Mouse (Mus musculus): Measurements from ENCODE around the gene Erp29. TPM values are rescaled to one million over a fixed set of nuclear protein-coding genes. Genes with fewer than 3 reads are reported as not detected.
A peak's percentile ranks its signal among the peaks of the same experiment; 100 is the strongest.

The Erp29 gene
- polyA plus RNA-seq, 1 experiment from 2014 or later, result 186 TPM

DNA sequence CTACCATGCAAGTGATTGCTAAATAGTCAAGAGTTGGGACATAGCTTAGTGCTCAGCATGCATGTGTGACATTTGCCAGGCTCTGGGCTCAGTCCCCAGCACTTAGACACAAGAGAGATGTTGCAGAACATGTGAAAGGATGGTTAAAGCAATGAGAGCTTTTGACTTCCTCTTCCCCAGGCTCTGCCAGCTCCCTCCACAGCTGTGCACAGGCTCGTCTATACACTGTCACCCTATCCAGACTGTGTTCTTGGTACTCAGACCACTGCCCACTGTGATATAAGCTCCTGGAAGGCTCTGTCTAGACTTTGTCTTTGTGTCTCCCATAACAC, 9.8 kb upstream of the Erp29 start:
- Histone ChIP-seq H3K36me3 (no peaks in the 10 kb centered on the region), H3K4me1 (no peaks in the 10 kb centered on the region; the same call in 1 of the 2 replicates), H3K4me3 (replicated peaks) (no peak overlapping the region), H3K27me3 (replicated peaks) (no peaks in the 10 kb centered on the region), H3K9ac (no peak overlapping the region), H3K27ac (no peak overlapping the region), H3K9me3 (no peaks in the 10 kb centered on the region), H3K4me2 (no peak overlapping the region)
- no peak for ATAC-seq (ENCODE audit: insufficient read depth, low FRiP score, low read depth)
- 31% methylated on average over 1 of the region's 1 CpGs for WGBS

DNA sequence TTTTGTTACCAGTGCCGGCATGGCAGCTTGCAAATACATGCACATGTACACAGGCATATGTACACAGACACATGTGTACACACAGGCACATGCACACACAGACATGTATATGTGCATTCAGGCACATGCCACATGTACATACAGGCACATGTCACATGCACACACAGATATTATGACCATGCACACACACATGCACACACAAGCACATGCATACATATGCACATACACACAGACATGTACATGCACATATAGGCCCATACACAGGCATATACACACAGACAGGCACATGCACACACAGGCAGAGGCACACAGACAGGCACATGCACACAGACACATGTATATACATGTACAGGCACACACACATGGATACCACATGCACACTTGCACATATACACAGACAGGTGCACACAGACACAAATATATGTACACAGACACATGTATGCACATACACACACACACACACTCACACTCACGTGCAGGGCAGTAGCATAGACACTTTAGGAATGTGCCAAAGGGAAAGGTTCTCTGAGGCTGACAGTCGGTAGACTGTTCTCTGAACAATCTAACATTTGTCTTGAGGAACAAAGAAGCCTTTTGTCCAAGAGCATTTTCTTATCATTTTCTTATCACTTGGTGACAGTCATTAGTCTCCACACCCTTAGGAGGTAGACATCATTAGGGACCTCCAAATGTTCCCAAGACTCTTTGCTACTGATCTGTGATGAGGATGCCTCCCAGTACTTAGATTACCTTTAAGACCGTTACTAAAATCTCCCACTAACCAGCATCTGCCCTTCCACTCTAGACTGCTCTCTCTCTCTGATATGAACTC, 9.2 kb upstream of the Erp29 start:
- H3K4me2 ChIP-seq, result no peak overlapping the region
- H3K4me1 ChIP-seq, result no peaks in the 10 kb centered on the region; the same call in 1 of the 2 replicates
- H3K9me3 ChIP-seq, result no peaks in the 10 kb centered on the region
- WGBS, result 60% methylated on average over 4 of the region's 4 CpGs
- no peak for ATAC-seq (ENCODE audit: insufficient read depth, low FRiP score, low read depth)
- H3K27me3 ChIP-seq (replicated peaks), result no peaks in the 10 kb centered on the region
- H3K36me3 ChIP-seq, result no peaks in the 10 kb centered on the region
- H3K27ac ChIP-seq, result no peak overlapping the region
- H3K4me3 ChIP-seq (replicated peaks), result no peak overlapping the region
- no peak overlapping the region for H3K9ac ChIP-seq

DNA sequence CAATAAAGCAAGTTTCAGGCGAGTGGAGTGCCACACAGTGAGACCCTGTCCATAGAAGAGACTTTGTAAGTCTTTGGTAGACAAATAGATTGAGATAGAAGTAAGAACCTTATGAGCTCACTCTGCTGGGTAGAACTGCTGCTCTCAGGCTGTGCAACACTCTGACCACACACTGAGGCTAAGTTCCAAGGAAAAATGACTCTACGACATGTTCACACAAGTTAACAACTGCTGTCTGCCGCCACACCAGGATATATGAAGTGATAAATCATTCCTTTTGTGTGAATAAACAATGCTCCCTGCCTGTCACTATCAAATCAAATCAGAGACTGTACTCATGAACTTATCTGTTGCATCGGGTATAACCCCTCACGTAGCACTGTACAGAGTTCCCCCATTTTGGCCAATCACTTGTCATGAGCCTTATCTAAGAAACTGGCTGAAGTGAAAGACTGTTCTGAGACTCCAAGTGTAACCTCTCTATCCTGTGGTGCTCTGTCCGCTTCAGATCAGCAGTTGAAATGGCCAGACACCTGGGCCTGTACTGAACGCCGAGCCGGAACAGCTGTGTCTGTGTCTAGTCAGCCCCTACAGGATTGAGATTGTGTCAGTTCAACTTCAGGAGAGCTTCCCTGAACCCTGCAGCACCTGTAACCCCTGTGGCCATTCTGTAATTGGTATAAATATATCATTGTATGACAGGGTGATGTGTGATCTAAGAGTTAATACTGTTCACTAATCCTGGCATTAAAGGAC, 3.4 kb upstream of the Erp29 start:
- peak overlapping the region; percentile 64 for H3K27ac ChIP-seq

DNA sequence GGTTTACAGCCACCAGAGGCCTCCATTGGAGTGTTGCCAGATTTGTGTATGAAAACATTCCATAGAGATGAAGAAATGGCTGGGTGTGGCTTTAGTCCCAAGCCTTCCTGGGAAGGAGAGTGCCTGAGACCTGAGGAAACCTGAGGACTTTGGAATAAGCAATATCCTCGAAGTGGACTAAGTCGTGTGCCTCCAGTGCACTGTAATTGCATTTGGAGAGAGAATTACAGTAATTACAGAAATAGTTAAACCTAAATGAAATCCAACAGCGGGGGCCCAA, 2.1 kb upstream of the Erp29 start:
- Histone ChIP-seq H3K4me3 (replicated peaks) (no peak overlapping the region), H3K27me3 (replicated peaks) (no peaks in the 10 kb centered on the region), H3K27ac (peak overlapping the region; percentile 96), H3K4me1 (peaks cover 26% of the 10 kb centered on the region), H3K36me3 (no peaks in the 10 kb centered on the region), H3K9me3 (no peaks in the 10 kb centered on the region), H3K4me2 (no peak overlapping the region), H3K9ac (no peak overlapping the region)
- ATAC-seq (ENCODE audit: insufficient read depth, low FRiP score, low read depth), result no peak
- WGBS, result 67% methylated on average over 3 of the region's 3 CpGs

More for the DNA sequence above, 3.4 kb upstream of the Erp29 start:
- Histone ChIP-seq H3K9me3 (no peaks in the 10 kb centered on the region), H3K36me3 (no peaks in the 10 kb centered on the region), H3K4me2 (no peak overlapping the region), H3K27me3 (replicated peaks) (no peaks in the 10 kb centered on the region), H3K4me3 (replicated peaks) (no peak overlapping the region), H3K4me1 (peaks cover 23% of the 10 kb centered on the region), H3K9ac (no peak overlapping the region)
- 47% methylated on average over 9 of the region's 9 CpGs for WGBS
- ATAC-seq (ENCODE audit: insufficient read depth, low FRiP score, low read depth), result no peak

DNA sequence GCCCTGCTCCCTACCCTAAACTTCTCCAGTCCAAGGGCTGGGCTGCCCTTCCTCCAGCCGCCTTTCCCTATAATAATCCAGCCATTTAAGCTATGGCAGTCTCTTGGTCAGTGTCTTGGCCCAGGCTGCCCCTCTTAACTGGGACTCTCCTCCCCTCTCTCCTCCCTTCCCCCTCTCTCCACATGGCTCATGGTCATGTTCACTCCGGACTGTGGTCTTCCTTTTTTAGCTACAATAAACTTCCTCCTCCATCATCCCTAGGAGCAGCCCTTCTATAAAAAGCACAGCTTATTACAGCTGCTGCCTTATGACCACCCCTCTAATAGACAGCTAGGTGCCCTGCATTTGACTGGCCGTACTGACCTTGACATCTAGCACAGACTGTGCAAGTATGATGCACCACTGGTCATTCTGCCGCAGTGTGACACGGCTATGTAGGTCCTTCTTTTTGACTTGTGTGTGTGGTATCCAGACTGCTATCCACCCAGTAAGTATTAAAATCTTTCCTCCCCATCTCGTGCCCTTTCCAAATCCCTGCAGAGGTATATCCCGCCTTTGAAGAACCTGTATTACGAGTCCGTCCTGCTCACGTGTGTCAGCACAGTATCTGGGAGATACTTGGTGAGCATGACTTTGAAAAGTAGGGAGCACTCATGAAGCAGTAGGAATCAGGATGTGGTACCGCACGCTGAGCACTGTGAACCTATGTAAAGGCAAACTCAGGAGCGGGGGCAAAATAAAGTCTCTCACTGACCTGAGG, 1.6 kb upstream of the Erp29 start:
- Histone ChIP-seq H3K27me3 (replicated peaks) (no peaks in the 10 kb centered on the region), H3K27ac (peak overlapping the region; percentile 96), H3K4me2 (peak overlapping the region; percentile 81; the same call in 1 of the 2 replicates), H3K9ac (no peak overlapping the region), H3K9me3 (no peaks in the 10 kb centered on the region), H3K4me3 (replicated peaks) (no peak overlapping the region), H3K36me3 (0 out of 2 replicates have a peak, but pooled peaks cover 5% of the 10 kb centered on the region), H3K4me1 (peaks cover 26% of the 10 kb centered on the region)
- 73% methylated on average over 13 of the region's 13 CpGs for WGBS
- ATAC-seq (ENCODE audit: insufficient read depth, low FRiP score, low read depth), result no peak

DNA sequence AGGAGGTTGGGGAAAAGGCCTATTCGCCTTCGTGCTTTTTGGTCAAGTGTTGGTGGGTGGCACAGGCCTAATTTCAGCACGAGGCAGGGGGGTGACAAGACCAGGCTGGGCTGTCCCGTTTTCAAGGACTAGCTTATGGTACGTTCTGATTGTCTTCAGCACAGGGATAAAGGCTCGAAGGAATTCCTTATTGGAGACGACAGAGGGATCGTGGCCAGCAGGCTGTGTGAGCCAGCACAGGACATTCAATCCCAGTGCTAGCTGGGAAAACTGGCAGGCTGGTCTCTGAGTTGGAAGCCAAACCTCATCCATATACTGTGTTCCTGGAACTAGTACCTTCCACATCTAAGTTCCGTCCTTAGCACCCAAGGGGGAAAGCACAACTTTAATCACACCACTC, 600 bp upstream of the Erp29 start:
- peak overlapping the region; percentile 97 for H3K4me3 ChIP-seq (replicated peaks)
- H3K4me1 ChIP-seq, result peaks cover 26% of the 10 kb centered on the region
- H3K36me3 ChIP-seq, result peaks cover 11% of the 10 kb centered on the region; the same call in 1 of the 2 replicates
- H3K9ac ChIP-seq, result peak overlapping the region; percentile 96
- H3K27me3 ChIP-seq (replicated peaks), result no peaks in the 10 kb centered on the region
- peak overlapping the region; percentile 81 for H3K4me2 ChIP-seq
- no peak for ATAC-seq (ENCODE audit: insufficient read depth, low FRiP score, low read depth)
- H3K27ac ChIP-seq, result peak overlapping the region; percentile 96
- WGBS, result 5% methylated on average over 9 of the region's 9 CpGs
- H3K9me3 ChIP-seq, result no peaks in the 10 kb centered on the region

DNA sequence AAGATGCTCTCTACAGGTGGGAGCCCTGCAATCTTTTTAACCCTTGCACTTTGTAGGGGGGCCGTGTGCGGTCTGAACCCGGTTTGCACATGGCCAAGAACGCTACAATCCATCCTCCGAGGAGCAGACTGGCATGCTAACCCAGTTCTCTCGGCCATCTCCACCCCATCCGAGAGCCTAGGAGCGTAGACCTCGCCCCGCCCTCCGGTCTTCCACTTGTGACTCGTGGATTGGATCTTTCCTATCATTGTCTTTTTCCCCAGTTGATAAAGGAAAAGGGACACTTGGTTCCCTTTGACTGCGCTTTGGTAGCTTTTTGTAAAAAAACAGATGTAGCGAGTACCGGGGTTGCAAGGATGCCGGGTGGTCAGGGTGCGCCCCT, 671 bp downstream of the Erp29 start, which contains the start of gene Tmem116:
TSS of gene Tmem116 (plus strand) at position 250 of the 382 bp plus-strand sequence.
- H3K36me3 ChIP-seq, result peaks cover 20% of the 10 kb centered on the region
- peak within 1 kb of the TSS; percentile 97 for H3K4me3 ChIP-seq (replicated peaks)
- no peak for ATAC-seq (ENCODE audit: insufficient read depth, low FRiP score, low read depth)
- H3K4me1 ChIP-seq, result peaks cover 26% of the 10 kb centered on the region
- H3K4me2 ChIP-seq, result peak within 1 kb of the TSS; percentile 90
- no peaks in the 10 kb centered on the region for H3K27me3 ChIP-seq (replicated peaks)
- H3K27ac ChIP-seq, result peak within 1 kb of the TSS; percentile 96
- H3K9me3 ChIP-seq, result no peaks in the 10 kb centered on the region
- WGBS, result under 1% methylated on average over 17 of the region's 17 CpGs
- peak within 1 kb of the TSS; percentile 96 for H3K9ac ChIP-seq

DNA sequence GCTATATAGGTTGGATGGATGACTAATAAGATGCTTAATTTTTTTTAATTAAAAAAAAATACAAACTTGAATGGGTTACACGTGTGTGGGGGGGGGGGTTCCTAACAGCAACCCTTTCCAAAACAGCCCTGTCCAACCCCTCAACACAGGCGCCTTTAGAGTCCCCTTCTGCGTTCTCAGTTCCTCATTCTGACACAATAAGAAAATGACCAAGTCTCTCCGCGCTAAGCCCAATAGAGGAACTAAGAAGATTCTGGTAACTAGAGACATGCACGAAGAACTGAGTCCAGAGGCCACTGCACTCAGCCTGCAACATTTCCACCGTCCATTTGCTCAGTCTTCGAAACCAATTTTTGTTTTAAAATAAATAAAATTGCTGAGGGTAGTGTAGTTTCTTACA, 1.1 kb downstream of the Erp29 start:
- H3K27me3 ChIP-seq (replicated peaks), result no peaks in the 10 kb centered on the region
- H3K4me1 ChIP-seq, result peaks cover 26% of the 10 kb centered on the region
- H3K36me3 ChIP-seq, result peaks cover 24% of the 10 kb centered on the region
- ATAC-seq (ENCODE audit: insufficient read depth, low FRiP score, low read depth), result no peak
- peak overlapping the region; percentile 90 for H3K4me2 ChIP-seq
- 16% methylated on average over 8 of the region's 8 CpGs for WGBS
- H3K9me3 ChIP-seq, result no peaks in the 10 kb centered on the region
- H3K4me3 ChIP-seq (replicated peaks), result peak overlapping the region; percentile 97
- H3K27ac ChIP-seq, result peak overlapping the region; percentile 96
- peak overlapping the region; percentile 95; the same call in 1 of the 2 replicates for H3K9ac ChIP-seq

DNA sequence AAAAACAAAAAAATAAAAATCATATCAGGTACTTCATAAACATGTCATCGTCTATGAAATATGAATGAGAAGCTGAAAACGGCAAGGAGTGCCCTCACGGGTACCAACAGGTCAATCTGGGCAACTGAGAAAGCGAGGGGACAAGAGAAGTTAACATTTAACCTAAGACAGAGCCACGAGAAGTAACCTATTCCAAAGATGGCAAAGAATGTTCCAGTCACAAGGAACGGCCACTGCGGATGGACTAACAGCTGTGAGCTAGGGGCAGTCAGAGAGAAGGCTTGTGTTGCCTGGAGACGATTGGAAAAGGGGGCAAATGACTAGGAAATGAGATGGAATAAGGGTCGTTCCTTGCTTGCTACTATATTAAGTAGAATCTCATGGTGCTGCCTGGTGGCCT, 1.8 kb downstream of the Erp29 start:
- Histone ChIP-seq H3K4me3 (replicated peaks) (0 out of 2 replicates have a peak overlapping the region, but pooled peaks have one; percentile 3), H3K27me3 (replicated peaks) (no peaks in the 10 kb centered on the region), H3K4me1 (peaks cover 26% of the 10 kb centered on the region), H3K36me3 (peaks cover 30% of the 10 kb centered on the region), H3K4me2 (peak overlapping the region; percentile 21; the same call in 1 of the 2 replicates), H3K9me3 (no peaks in the 10 kb centered on the region), H3K27ac (no peak overlapping the region), H3K9ac (no peak overlapping the region)
- 74% methylated on average over 9 of the region's 9 CpGs for WGBS
- no peak for ATAC-seq (ENCODE audit: insufficient read depth, low FRiP score, low read depth)

DNA sequence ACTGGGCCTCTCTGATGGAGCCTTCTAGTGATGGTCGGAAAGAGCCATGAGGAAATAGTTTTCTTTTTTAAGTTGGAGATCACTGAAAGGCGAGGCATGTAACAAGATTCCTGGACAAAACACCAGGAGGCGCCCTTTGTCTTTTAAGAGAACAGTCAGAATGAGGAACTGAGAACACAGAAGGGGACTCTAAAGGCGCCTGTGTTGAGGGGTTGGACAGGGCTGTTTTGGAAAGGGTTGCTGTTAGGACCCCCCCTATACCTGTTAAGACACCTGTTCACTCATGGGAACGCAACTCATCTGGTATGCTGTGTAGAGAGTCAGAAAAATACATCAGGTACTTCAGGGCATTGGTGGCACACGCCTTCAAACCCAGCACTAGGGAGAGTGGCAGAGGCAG, 2.3 kb downstream of the Erp29 start:
- Histone ChIP-seq H3K27ac (no peak overlapping the region), H3K36me3 (peaks cover 35% of the 10 kb centered on the region), H3K4me3 (replicated peaks) (no peak overlapping the region), H3K4me2 (no peak overlapping the region), H3K27me3 (replicated peaks) (no peaks in the 10 kb centered on the region), H3K4me1 (peaks cover 26% of the 10 kb centered on the region), H3K9ac (no peak overlapping the region), H3K9me3 (no peaks in the 10 kb centered on the region)
- ATAC-seq (ENCODE audit: insufficient read depth, low FRiP score, low read depth), result no peak
- 64% methylated on average over 6 of the region's 6 CpGs for whole genome bisulfite sequencing

DNA sequence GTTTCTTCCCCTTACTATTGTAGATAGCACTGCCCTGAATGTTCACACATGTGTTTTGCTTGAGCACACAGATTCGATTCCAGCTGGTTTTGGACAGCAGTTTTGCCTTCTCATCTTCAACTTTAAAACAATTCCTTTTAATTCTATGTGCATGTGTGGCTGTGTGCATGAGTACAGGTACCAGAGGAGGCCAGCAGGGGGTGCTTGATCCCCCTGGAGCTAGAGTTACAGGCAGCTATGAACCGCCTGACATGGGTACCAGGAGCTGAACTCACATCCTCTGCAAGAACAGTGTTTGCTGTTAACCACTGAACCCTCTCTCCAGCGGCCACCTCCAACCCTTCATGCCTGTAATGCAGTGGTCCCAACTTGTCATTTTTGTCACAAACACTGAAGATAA, 3.9 kb downstream of the Erp29 start:
- no peak overlapping the region for H3K4me2 ChIP-seq
- peaks cover 50% of the 10 kb centered on the region for H3K36me3 ChIP-seq
- H3K9me3 ChIP-seq, result no peaks in the 10 kb centered on the region
- no peak overlapping the region for H3K27ac ChIP-seq
- peaks cover 11% of the 10 kb centered on the region for H3K4me1 ChIP-seq
- 92% methylated on average over 3 of the region's 3 CpGs for WGBS
- H3K4me3 ChIP-seq (replicated peaks), result no peak overlapping the region
- no peaks in the 10 kb centered on the region for H3K27me3 ChIP-seq (replicated peaks)
- no peak overlapping the region for H3K9ac ChIP-seq
- ATAC-seq (ENCODE audit: insufficient read depth, low FRiP score, low read depth), result no peak

DNA sequence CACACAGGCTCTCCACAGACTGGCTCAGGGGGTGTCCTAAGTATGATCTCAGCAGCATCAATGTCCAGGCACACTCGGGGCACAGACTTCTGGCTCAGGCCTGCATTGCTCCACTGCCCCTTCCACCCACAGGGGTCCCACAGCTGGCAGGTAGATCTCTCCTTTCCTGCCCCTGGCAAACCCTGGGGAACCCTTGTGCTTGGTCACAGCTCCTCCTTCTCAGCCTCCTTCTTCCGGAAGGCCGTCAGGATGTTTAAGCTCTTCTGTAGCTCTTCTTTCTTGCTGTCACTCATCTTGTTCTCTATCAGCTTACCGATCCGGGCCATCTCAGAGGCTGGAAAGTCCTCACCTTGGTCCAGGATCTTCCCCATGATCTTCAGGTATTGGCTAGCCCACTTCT, 7.4 kb downstream of the Erp29 start:
- Histone ChIP-seq H3K9ac (no peak overlapping the region), H3K4me1 (no peaks in the 10 kb centered on the region), H3K9me3 (no peaks in the 10 kb centered on the region), H3K36me3 (peaks cover 65% of the 10 kb centered on the region), H3K4me3 (replicated peaks) (no peak overlapping the region), H3K4me2 (no peak overlapping the region), H3K27me3 (replicated peaks) (no peaks in the 10 kb centered on the region), H3K27ac (no peak overlapping the region)
- 89% methylated on average over 5 of the region's 5 CpGs for WGBS
- ATAC-seq (ENCODE audit: insufficient read depth, low FRiP score, low read depth), result no peak
